Mouse (Mus musculus) kidney, adult 9 months (tissue): ENCODE data around the gene Ifnk.

Experiments
- DNase-seq: peaks from one replicate; pipeline ENCODE4 v3.0.0; 2022

Gene Ifnk

GRCm38 (mm10) chr4:35151756-35152155 lies at the start of gene Ifnk:
Gene Ifnk (plus strand): TSS chr4:35152056.
- no peak for DNase-seq

GRCm38 (mm10) chr4:35105115-35105773 lies 46.6 kb upstream of the Ifnk start:
- DNase-seq, result no peak

GRCm38 (mm10) chr4:35112452-35112851 lies 39.4 kb upstream of the Ifnk start:
- no peak for DNase-seq

- peak; percentile 56 for DNase-seq
Observed at GRCm38 (mm10) chr4:35113516-35114248, 38.2 kb upstream of the Ifnk start.

GRCm38 (mm10) chr4:35114950-35115349 lies 36.9 kb upstream of the Ifnk start:
- no peak for DNase-seq

GRCm38 (mm10) chr4:35115933-35116332 lies 35.9 kb upstream of the Ifnk start:
- DNase-seq, result no peak

- no peak for DNase-seq
Observed at GRCm38 (mm10) chr4:35117144-35117543, 34.7 kb upstream of the Ifnk start.

GRCm38 (mm10) chr4:35118851-35119250 lies 33.0 kb upstream of the Ifnk start:
- DNase-seq, result no peak

GRCm38 (mm10) chr4:35120159-35120558 lies 31.7 kb upstream of the Ifnk start:
- DNase-seq, result no peak

- no peak for DNase-seq
Observed at GRCm38 (mm10) chr4:35120575-35120974, 31.3 kb upstream of the Ifnk start.

- peak; percentile 85 for DNase-seq
Observed at GRCm38 (mm10) chr4:35121060-35121459, 30.8 kb upstream of the Ifnk start.

- DNase-seq, result no peak
Observed at GRCm38 (mm10) chr4:35123087-35123486, 28.8 kb upstream of the Ifnk start.

- no peak for DNase-seq
Observed at GRCm38 (mm10) chr4:35124027-35124426, 27.8 kb upstream of the Ifnk start.

GRCm38 (mm10) chr4:35125299-35125777 lies 26.5 kb upstream of the Ifnk start:
- no peak for DNase-seq

- peak; percentile 63 for DNase-seq
Observed at GRCm38 (mm10) chr4:35126776-35127175, 25.1 kb upstream of the Ifnk start.

GRCm38 (mm10) chr4:35127759-35128158 lies 24.1 kb upstream of the Ifnk start:
- DNase-seq, result no peak

- DNase-seq, result no peak
Observed at GRCm38 (mm10) chr4:35130411-35130948, 21.4 kb upstream of the Ifnk start.

GRCm38 (mm10) chr4:35131592-35131991 lies 20.3 kb upstream of the Ifnk start:
- DNase-seq, result no peak

- DNase-seq, result peak; percentile 34
Observed at GRCm38 (mm10) chr4:35133411-35133810, 18.4 kb upstream of the Ifnk start.

- DNase-seq, result peak; percentile 70
Observed at GRCm38 (mm10) chr4:35134846-35135611, 16.8 kb upstream of the Ifnk start.

- DNase-seq, result peak; percentile 48
Observed at GRCm38 (mm10) chr4:35135806-35136205, 16.1 kb upstream of the Ifnk start.

GRCm38 (mm10) chr4:35136996-35137395 lies 14.9 kb upstream of the Ifnk start:
- no peak for DNase-seq

GRCm38 (mm10) chr4:35138077-35138476 lies 13.8 kb upstream of the Ifnk start:
- DNase-seq, result no peak
